Mouse (Mus musculus) intestine, embryonic 15.5 days (tissue): ENCODE results near the gene Vps45. TPM values are rescaled to one million over a fixed set of nuclear protein-coding genes. Genes with fewer than 3 reads are reported as not detected.

Source experiments
- ATAC-seq: fragments of 200-750 bp; cut with Nextera tagmentation; 2 replicates; pipeline ENCODE4 v1.8.0; 2017; ENCODE audit warnings: moderate TSS enrichment, moderate library complexity
- H3K27ac ChIP-seq: fragments of 300-500 bp; sonication (generic); 2 replicates; pipeline ENCODE4 v1.5.1; 2015; ENCODE audit warnings: mild to moderate bottlenecking, inconsistent platforms
- H3K27me3 ChIP-seq: fragments of 300-500 bp; sonication (generic); replicated peaks from 2 replicates; pipeline ENCODE4 v1.6.1; 2015; ENCODE audit warnings: inconsistent platforms
- H3K36me3 ChIP-seq: fragments of 300-500 bp; sonication (generic); 2 replicates; pipeline ENCODE4 v1.6.1; 2015; ENCODE audit warnings: inconsistent platforms
- H3K4me1 ChIP-seq: fragments of 300-500 bp; sonication (generic); replicated peaks from 2 replicates; pipeline ENCODE4 v1.6.1; 2015; ENCODE audit warnings: inconsistent platforms
- H3K4me2 ChIP-seq: fragments of 300-500 bp; sonication (generic); replicated peaks from 2 replicates; pipeline ENCODE4 v1.6.1; 2015; ENCODE audit warnings: mild to moderate bottlenecking, inconsistent platforms
- H3K4me3 ChIP-seq: fragments of 300-500 bp; sonication (generic); replicated peaks from 2 replicates; pipeline ENCODE4 v1.5.1; 2015; ENCODE audit warnings: inconsistent platforms
- H3K9ac ChIP-seq: fragments of 300-500 bp; sonication (generic); 2 replicates; pipeline ENCODE4 v1.6.1; 2015; ENCODE audit warnings: inconsistent platforms
- H3K9me3 ChIP-seq: fragments of 300-500 bp; sonication (generic); 2 replicates; pipeline ENCODE4 v1.6.1; 2016; ENCODE audit warnings: inconsistent platforms
- WGBS: fragments of 180-500 bp; shearing (Covaris S2); methylation state at CpG from one replicate; pipeline ENCODE4 v1.1.7; 2015; 5-methylcytosine and 5-hydroxymethylcytosine counted together
- polyA plus RNA-seq: library from polyadenylated mRNA; unstranded; fragments of >200 nt; fragmentation: Nextera tagmentation; extraction: Ambion mirVana; gene quantifications from 2 replicates; pipeline ENCODE4 v1.2.1, GENCODE M21; 2015

The Vps45 gene
- polyA plus RNA-seq, 1 experiment from 2014 or later: 28.4 TPM

- no peak overlapping the region for H3K4me2 ChIP-seq
- WGBS: 90% methylated on average over 11 of the region's 11 CpGs
- H3K9ac ChIP-seq: no peak overlapping the region
- no peaks in the 10 kb centered on the region for H3K4me1 ChIP-seq
- no peak overlapping the region for H3K27ac ChIP-seq
- no peaks in the 10 kb centered on the region for H3K9me3 ChIP-seq
- no peak for ATAC-seq
- H3K36me3 ChIP-seq: no peaks in the 10 kb centered on the region
- H3K4me3 ChIP-seq: no peak overlapping the region
- no peaks in the 10 kb centered on the region for H3K27me3 ChIP-seq
Observed at GRCm38 (mm10) chr3:96029766-96030165, 28.5 kb downstream of the Vps45 start.

- WGBS: 93% methylated on average over 3 of the region's 3 CpGs
- Histone ChIP-seq H3K27ac (no peak overlapping the region), H3K4me1 (no peaks in the 10 kb centered on the region), H3K27me3 (no peaks in the 10 kb centered on the region), H3K9me3 (no peaks in the 10 kb centered on the region), H3K4me3 (no peak overlapping the region), H3K4me2 (no peak overlapping the region), H3K36me3 (no peaks in the 10 kb centered on the region), H3K9ac (no peak overlapping the region)
- no peak for ATAC-seq
Observed at GRCm38 (mm10) chr3:96029336-96029735, 28.9 kb downstream of the Vps45 start.

GRCm38 (mm10) chr3:96027875-96028274 is 30.4 kb downstream of the Vps45 start:
- Histone ChIP-seq H3K36me3 (no peaks in the 10 kb centered on the region), H3K4me2 (no peak overlapping the region), H3K9ac (no peak overlapping the region), H3K4me1 (no peaks in the 10 kb centered on the region), H3K27me3 (no peaks in the 10 kb centered on the region), H3K4me3 (no peak overlapping the region), H3K27ac (no peak overlapping the region), H3K9me3 (no peaks in the 10 kb centered on the region)
- no peak for ATAC-seq
- 63% methylated on average over 1 of the region's 1 CpGs for whole genome bisulfite sequencing

GRCm38 (mm10) chr3:96027145-96027544 is 31.1 kb downstream of the Vps45 start:
- Histone ChIP-seq H3K4me3 (no peak overlapping the region), H3K4me1 (no peaks in the 10 kb centered on the region), H3K36me3 (no peaks in the 10 kb centered on the region), H3K27me3 (no peaks in the 10 kb centered on the region), H3K9me3 (no peaks in the 10 kb centered on the region), H3K9ac (no peak overlapping the region), H3K4me2 (no peak overlapping the region), H3K27ac (no peak overlapping the region)
- 93% methylated on average over 1 of the region's 1 CpGs for WGBS
- no peak for ATAC-seq

GRCm38 (mm10) chr3:96021421-96022128 is 36.7 kb downstream of the Vps45 start:
- no peak for ATAC-seq
- H3K4me3 ChIP-seq: no peak overlapping the region
- H3K36me3 ChIP-seq: no peaks in the 10 kb centered on the region
- no peaks in the 10 kb centered on the region for H3K4me1 ChIP-seq
- H3K9ac ChIP-seq: no peak overlapping the region
- whole genome bisulfite sequencing: 67% methylated on average over 5 of the region's 5 CpGs
- H3K9me3 ChIP-seq: no peaks in the 10 kb centered on the region
- no peak overlapping the region for H3K4me2 ChIP-seq
- no peaks in the 10 kb centered on the region for H3K27me3 ChIP-seq
- H3K27ac ChIP-seq: no peak overlapping the region

GRCm38 (mm10) chr3:96020735-96021134 is 37.5 kb downstream of the Vps45 start:
- Histone ChIP-seq H3K4me3 (no peak overlapping the region), H3K27me3 (no peaks in the 10 kb centered on the region), H3K27ac (no peak overlapping the region), H3K36me3 (no peaks in the 10 kb centered on the region), H3K4me2 (no peak overlapping the region), H3K9ac (no peak overlapping the region), H3K4me1 (no peaks in the 10 kb centered on the region), H3K9me3 (no peaks in the 10 kb centered on the region)
- ATAC-seq: no peak
- 83% methylated on average over 1 of the region's 1 CpGs for WGBS

GRCm38 (mm10) chr3:96017461-96017860 is 40.8 kb downstream of the Vps45 start:
- Histone ChIP-seq H3K9me3 (no peaks in the 10 kb centered on the region), H3K27ac (no peak overlapping the region), H3K4me2 (no peak overlapping the region), H3K27me3 (no peaks in the 10 kb centered on the region), H3K9ac (no peak overlapping the region), H3K4me3 (no peak overlapping the region), H3K36me3 (no peaks in the 10 kb centered on the region), H3K4me1 (no peaks in the 10 kb centered on the region)
- 63% methylated on average over 5 of the region's 5 CpGs for WGBS
- ATAC-seq: no peak

GRCm38 (mm10) chr3:96016257-96016889 is 41.9 kb downstream of the Vps45 start:
- H3K27me3 ChIP-seq: no peaks in the 10 kb centered on the region
- no peaks in the 10 kb centered on the region for H3K9me3 ChIP-seq
- H3K9ac ChIP-seq: no peak overlapping the region
- no peaks in the 10 kb centered on the region for H3K36me3 ChIP-seq
- 91% methylated on average over 2 of the region's 2 CpGs for WGBS
- no peak for ATAC-seq
- no peak overlapping the region for H3K4me2 ChIP-seq
- no peak overlapping the region for H3K27ac ChIP-seq
- H3K4me3 ChIP-seq: no peak overlapping the region
- no peaks in the 10 kb centered on the region for H3K4me1 ChIP-seq

- Histone ChIP-seq H3K27ac (no peak overlapping the region), H3K4me3 (no peak overlapping the region), H3K9me3 (no peaks in the 10 kb centered on the region), H3K36me3 (no peaks in the 10 kb centered on the region), H3K4me2 (no peak overlapping the region), H3K4me1 (no peaks in the 10 kb centered on the region), H3K9ac (no peak overlapping the region), H3K27me3 (no peaks in the 10 kb centered on the region)
- no peak for ATAC-seq
- WGBS: 85% methylated on average over 2 of the region's 2 CpGs
Observed at GRCm38 (mm10) chr3:96015681-96016080, 42.6 kb downstream of the Vps45 start.

GRCm38 (mm10) chr3:96012805-96013204 is 45.5 kb downstream of the Vps45 start:
- H3K4me3 ChIP-seq: no peak overlapping the region
- H3K9me3 ChIP-seq: no peaks in the 10 kb centered on the region
- no peaks in the 10 kb centered on the region for H3K36me3 ChIP-seq
- ATAC-seq: no peak
- 62% methylated on average over 5 of the region's 5 CpGs for WGBS
- H3K4me1 ChIP-seq: no peaks in the 10 kb centered on the region
- H3K9ac ChIP-seq: no peak overlapping the region
- H3K27ac ChIP-seq: no peak overlapping the region
- H3K4me2 ChIP-seq: no peak overlapping the region
- no peaks in the 10 kb centered on the region for H3K27me3 ChIP-seq

GRCm38 (mm10) chr3:96008463-96008862 is 49.8 kb downstream of the Vps45 start:
- ATAC-seq: no peak
- no peaks in the 10 kb centered on the region for H3K36me3 ChIP-seq
- no peak overlapping the region for H3K4me3 ChIP-seq
- H3K27ac ChIP-seq: no peak overlapping the region
- H3K9ac ChIP-seq: no peak overlapping the region
- no peaks in the 10 kb centered on the region for H3K9me3 ChIP-seq
- 75% methylated on average over 6 of the region's 6 CpGs for WGBS
- H3K27me3 ChIP-seq: no peaks in the 10 kb centered on the region
- H3K4me1 ChIP-seq: no peaks in the 10 kb centered on the region
- H3K4me2 ChIP-seq: no peak overlapping the region

GRCm38 (mm10) chr3:96001560-96001959 is 56.7 kb downstream of the Vps45 start:
- no peaks in the 10 kb centered on the region for H3K9me3 ChIP-seq
- no peaks in the 10 kb centered on the region for H3K4me1 ChIP-seq
- H3K4me3 ChIP-seq: no peak overlapping the region
- ATAC-seq: no peak
- no peak overlapping the region for H3K27ac ChIP-seq
- H3K36me3 ChIP-seq: no peaks in the 10 kb centered on the region
- 92% methylated on average over 1 of the region's 1 CpGs for WGBS
- H3K9ac ChIP-seq: no peak overlapping the region
- H3K4me2 ChIP-seq: no peak overlapping the region
- H3K27me3 ChIP-seq: no peaks in the 10 kb centered on the region

GRCm38 (mm10) chr3:96000921-96001501 is 57.3 kb downstream of the Vps45 start:
- no peak for ATAC-seq
- 53% methylated on average over 9 of the region's 9 CpGs for WGBS
- no peak overlapping the region for H3K4me2 ChIP-seq
- no peaks in the 10 kb centered on the region for H3K36me3 ChIP-seq
- H3K4me3 ChIP-seq: no peak overlapping the region
- H3K27me3 ChIP-seq: no peaks in the 10 kb centered on the region
- no peak overlapping the region for H3K9ac ChIP-seq
- H3K9me3 ChIP-seq: no peaks in the 10 kb centered on the region
- H3K4me1 ChIP-seq: no peaks in the 10 kb centered on the region
- no peak overlapping the region for H3K27ac ChIP-seq
